Mouse (Mus musculus): ENCODE measurements at regions not wholly inside any gene's neighbourhood (a gene's known extent, or its start where the extent isn't known, plus 50 kb on each side); places are given as distances from the start of the nearest gene placed in this dataset.

- 80% methylated on average over 14 of the region's 14 CpGs for WGBS
- Histone ChIP-seq H3K4me1 (ENCODE audit: control insufficient read depth, insufficient read depth, low read length) (no peaks in the 10 kb centered on the region), H3K27me3 (replicated peaks; ENCODE audit: control insufficient read depth, insufficient read depth, low read length) (no peaks in the 10 kb centered on the region), H3K36me3 (ENCODE audit: control insufficient read depth, insufficient read depth, low read length) (no peaks in the 10 kb centered on the region), H3K27ac (ENCODE audit: insufficient read depth, low read depth, low read length) (no peak overlapping the region), H3K4me3 (ENCODE audit: insufficient read depth, low read depth, low read length) (no peak overlapping the region)
- DNase-seq = no peak
- TF ChIP-seq CTCF (conservative IDR thresholded peaks at IDR 0.05; ENCODE audit: insufficient read depth, insufficient read length, low read depth, low read length) = no peak
These were observed 60.9 kb downstream of the Psmg1 start for GRCm38 (mm10) chr16:95929700-95930435.

- no peak for TF ChIP-seq POLR2A (IDR thresholded peaks at IDR 0.05; ENCODE audit: low read depth, low read length)
- no peak for TF ChIP-seq CTCF (conservative IDR thresholded peaks at IDR 0.05; ENCODE audit: insufficient read depth, insufficient read length, low read depth, low read length)
- no peaks in the 10 kb centered on the region for H3K4me1 ChIP-seq (ENCODE audit: control insufficient read depth, insufficient read depth, low read length)
- no peak overlapping the region for H3K27ac ChIP-seq (ENCODE audit: insufficient read depth, low read depth, low read length)
- no peak overlapping the region for H3K4me3 ChIP-seq (ENCODE audit: insufficient read depth, low read depth, low read length)
- H3K36me3 ChIP-seq (ENCODE audit: control insufficient read depth, insufficient read depth, low read length) = no peaks in the 10 kb centered on the region
- no peaks in the 10 kb centered on the region for H3K27me3 ChIP-seq (replicated peaks; ENCODE audit: control insufficient read depth, insufficient read depth, low read length)
- no peak for DNase-seq
- WGBS = 56% methylated on average over 18 of the region's 18 CpGs
These were observed 62.2 kb downstream of the Psmg1 start for GRCm38 (mm10) chr16:95928290-95929260.

- Histone ChIP-seq H3K27me3 (replicated peaks; ENCODE audit: control insufficient read depth, insufficient read depth, low read length) (no peaks in the 10 kb centered on the region), H3K4me1 (ENCODE audit: control insufficient read depth, insufficient read depth, low read length) (no peaks in the 10 kb centered on the region), H3K27ac (ENCODE audit: insufficient read depth, low read depth, low read length) (no peak overlapping the region), H3K4me3 (ENCODE audit: insufficient read depth, low read depth, low read length) (no peak overlapping the region), H3K36me3 (ENCODE audit: control insufficient read depth, insufficient read depth, low read length) (no peaks in the 10 kb centered on the region)
- no peak for DNase-seq
- whole genome bisulfite sequencing = 72% methylated on average over 6 of the region's 6 CpGs
- TF ChIP-seq CTCF (conservative IDR thresholded peaks at IDR 0.05; ENCODE audit: insufficient read depth, insufficient read length, low read depth, low read length) (no peak), POLR2A (IDR thresholded peaks at IDR 0.05; ENCODE audit: low read depth, low read length) (no peak)
These were observed 64.2 kb downstream of the Psmg1 start for GRCm38 (mm10) chr16:95926558-95926957.

GRCm38 (mm10) chr16:95924716-95925115 is 66.0 kb downstream of the Psmg1 start:
- TF ChIP-seq POLR2A (IDR thresholded peaks at IDR 0.05; ENCODE audit: low read depth, low read length) = no peak
- TF ChIP-seq CTCF (conservative IDR thresholded peaks at IDR 0.05; ENCODE audit: insufficient read depth, insufficient read length, low read depth, low read length) = no peak
- 64% methylated on average over 8 of the region's 8 CpGs for WGBS

GRCm38 (mm10) chr16:95923991-95924390 is 66.8 kb downstream of the Psmg1 start:
- Histone ChIP-seq H3K36me3 (ENCODE audit: control insufficient read depth, insufficient read depth, low read length) (no peaks in the 10 kb centered on the region), H3K4me1 (ENCODE audit: control insufficient read depth, insufficient read depth, low read length) (no peaks in the 10 kb centered on the region), H3K27ac (ENCODE audit: insufficient read depth, low read depth, low read length) (no peak overlapping the region), H3K27me3 (replicated peaks; ENCODE audit: control insufficient read depth, insufficient read depth, low read length) (no peaks in the 10 kb centered on the region), H3K4me3 (ENCODE audit: insufficient read depth, low read depth, low read length) (no peak overlapping the region)
- DNase-seq = no peak
- WGBS = 81% methylated on average over 7 of the region's 7 CpGs
- TF ChIP-seq CTCF (conservative IDR thresholded peaks at IDR 0.05; ENCODE audit: insufficient read depth, insufficient read length, low read depth, low read length) (no peak), POLR2A (IDR thresholded peaks at IDR 0.05; ENCODE audit: low read depth, low read length) (no peak)

More at GRCm38 (mm10) chr16:95924716-95925115, 66.0 kb downstream of the Psmg1 start:
- Histone ChIP-seq H3K4me3 (ENCODE audit: insufficient read depth, low read depth, low read length) (no peak overlapping the region), H3K27ac (ENCODE audit: insufficient read depth, low read depth, low read length) (no peak overlapping the region), H3K27me3 (replicated peaks; ENCODE audit: control insufficient read depth, insufficient read depth, low read length) (no peaks in the 10 kb centered on the region), H3K36me3 (ENCODE audit: control insufficient read depth, insufficient read depth, low read length) (no peaks in the 10 kb centered on the region), H3K4me1 (ENCODE audit: control insufficient read depth, insufficient read depth, low read length) (no peaks in the 10 kb centered on the region)
- no peak for DNase-seq

GRCm38 (mm10) chr16:95922369-95922934 is 68.3 kb downstream of the Psmg1 start:
- Histone ChIP-seq H3K4me3 (ENCODE audit: insufficient read depth, low read depth, low read length) (no peak overlapping the region), H3K4me1 (ENCODE audit: control insufficient read depth, insufficient read depth, low read length) (no peaks in the 10 kb centered on the region), H3K36me3 (ENCODE audit: control insufficient read depth, insufficient read depth, low read length) (no peaks in the 10 kb centered on the region), H3K27ac (ENCODE audit: insufficient read depth, low read depth, low read length) (no peak overlapping the region), H3K27me3 (replicated peaks; ENCODE audit: control insufficient read depth, insufficient read depth, low read length) (no peaks in the 10 kb centered on the region)
- TF ChIP-seq POLR2A (IDR thresholded peaks at IDR 0.05; ENCODE audit: low read depth, low read length) = no peak
- no peak for TF ChIP-seq CTCF (conservative IDR thresholded peaks at IDR 0.05; ENCODE audit: insufficient read depth, insufficient read length, low read depth, low read length)
- no peak for DNase-seq
- 78% methylated on average over 9 of the region's 9 CpGs for WGBS

- no peak overlapping the region for H3K4me3 ChIP-seq (ENCODE audit: insufficient read depth, low read depth, low read length)
- H3K27ac ChIP-seq (ENCODE audit: insufficient read depth, low read depth, low read length) = no peak overlapping the region
- 67% methylated on average over 4 of the region's 4 CpGs for WGBS
- no peak for TF ChIP-seq POLR2A (IDR thresholded peaks at IDR 0.05; ENCODE audit: low read depth, low read length)
- TF ChIP-seq CTCF (conservative IDR thresholded peaks at IDR 0.05; ENCODE audit: insufficient read depth, insufficient read length, low read depth, low read length) = no peak
- no peak for DNase-seq
- H3K4me1 ChIP-seq (ENCODE audit: control insufficient read depth, insufficient read depth, low read length) = no peaks in the 10 kb centered on the region
- no peaks in the 10 kb centered on the region for H3K27me3 ChIP-seq (replicated peaks; ENCODE audit: control insufficient read depth, insufficient read depth, low read length)
- H3K36me3 ChIP-seq (ENCODE audit: control insufficient read depth, insufficient read depth, low read length) = no peaks in the 10 kb centered on the region
These were observed 69.6 kb downstream of the Psmg1 start for GRCm38 (mm10) chr16:95921169-95921568.

All from kidney, adult 2 months (tissue).